Mouse (Mus musculus) liver, adult (tissue): Measurements from ENCODE around the gene Zmym1.

ENCODE experiments used
- GATA4 ChIP-seq: IDR thresholded peaks from 2 replicates; pipeline ENCODE4 v1.6.1; 2014; ENCODE audit warnings: mild to moderate bottlenecking, low read length; ENCODE audit not compliant: insufficient replicate concordance

The Zmym1 gene

DNA sequence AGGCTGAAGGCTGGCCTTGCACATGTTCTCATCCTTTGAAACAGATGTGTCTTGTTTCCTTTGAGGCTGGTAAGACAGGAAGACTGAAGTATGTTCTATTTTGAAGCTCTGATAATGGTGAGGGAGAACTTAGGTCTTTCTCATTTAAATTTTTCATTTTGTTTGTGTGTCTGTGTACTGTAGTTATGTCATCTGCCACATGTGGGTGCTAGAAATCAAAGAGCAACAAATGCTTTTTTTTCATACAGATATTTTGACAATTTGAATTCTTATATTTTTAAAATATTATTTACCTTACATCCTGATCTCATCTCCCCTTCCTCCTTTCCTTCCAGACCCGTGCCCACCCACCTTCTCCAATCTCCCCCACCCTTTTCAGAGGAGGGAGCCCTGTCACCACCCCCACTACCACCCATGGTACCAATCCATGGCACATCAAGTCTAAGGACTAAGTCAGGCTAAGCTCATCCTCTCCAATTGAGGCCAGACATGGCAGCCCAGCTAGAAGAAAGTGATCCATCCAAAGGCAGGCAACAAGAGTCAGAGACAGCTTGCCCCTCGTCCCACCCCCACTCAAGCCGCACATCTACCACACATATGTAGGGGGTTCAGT lies 21.0 kb downstream of the Zmym1 start:
- TF ChIP-seq GATA4, result no peak

DNA sequence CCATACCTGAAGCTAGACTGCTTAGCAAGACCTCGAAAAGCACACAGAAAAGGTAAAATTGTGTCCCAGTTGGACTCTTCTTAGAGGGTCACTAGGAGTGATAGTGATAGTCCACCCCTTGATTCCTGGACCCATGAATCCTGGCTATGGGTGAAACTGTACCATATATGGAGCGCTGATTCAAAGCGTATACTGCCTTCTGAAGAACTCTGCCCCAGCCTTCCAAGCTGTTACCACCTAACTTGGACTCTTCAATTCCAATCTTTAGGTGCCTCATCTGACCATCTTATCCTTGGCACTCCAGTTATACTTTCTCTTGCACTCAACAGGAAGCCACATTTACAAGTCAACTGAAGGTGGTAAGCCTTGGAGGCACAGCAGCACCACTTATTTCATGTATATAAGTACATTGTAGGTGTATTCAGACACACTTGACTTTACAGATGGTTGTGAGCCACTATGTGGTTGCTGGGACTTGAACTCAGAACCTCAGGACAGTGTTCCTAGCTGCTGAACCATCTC lies 22.1 kb downstream of the Zmym1 start:
- no peak for TF ChIP-seq GATA4

DNA sequence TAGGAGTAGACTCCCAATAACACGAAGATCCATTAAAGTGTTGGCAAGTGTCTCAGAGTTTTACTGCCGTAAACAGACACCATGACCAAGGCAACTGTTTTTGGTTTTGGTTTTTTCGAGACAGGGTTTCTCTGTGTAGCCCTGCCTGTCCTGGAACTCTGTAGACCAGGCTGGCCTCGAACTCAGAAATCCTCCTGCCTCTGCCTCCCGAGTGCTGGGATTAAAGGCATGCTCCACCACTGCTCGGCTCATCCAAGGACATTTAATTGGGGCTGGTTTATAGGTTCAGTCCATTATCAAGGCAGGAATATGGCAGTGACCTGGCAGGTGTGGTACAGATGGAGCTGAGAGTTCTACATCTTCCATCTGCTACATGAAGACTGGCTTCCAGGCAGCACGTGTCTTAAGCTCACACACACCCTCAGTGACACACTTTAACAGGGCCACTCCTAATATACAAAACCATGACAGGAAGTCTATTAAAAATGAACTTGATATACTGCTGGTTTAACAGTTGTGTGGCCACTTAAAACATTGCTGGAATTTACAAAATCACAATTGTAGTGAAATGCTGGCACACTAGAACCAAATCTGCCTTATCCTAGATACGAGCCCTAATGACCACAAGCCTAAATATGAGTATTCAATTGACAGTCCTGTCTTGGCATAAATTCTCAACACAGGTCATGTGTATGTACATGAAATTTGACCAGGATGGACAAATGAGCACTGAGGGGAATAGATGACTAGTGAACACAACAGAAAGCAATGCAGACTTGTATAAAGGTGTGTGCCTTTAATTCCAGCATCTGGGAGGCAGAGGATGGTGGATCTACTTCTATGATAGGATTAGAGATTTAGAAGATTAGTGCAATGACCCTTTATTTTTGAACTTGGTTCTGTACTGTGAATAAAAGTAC lies 22.8 kb downstream of the Zmym1 start:
- no peak for TF ChIP-seq GATA4

GRCm38 (mm10) chr4:127037158-127037557 lies 23.8 kb downstream of the Zmym1 start:
- no peak for TF ChIP-seq GATA4

- no peak for TF ChIP-seq GATA4
Measured at GRCm38 (mm10) chr4:127027228-127028190, 33.4 kb downstream of the Zmym1 start.

DNA sequence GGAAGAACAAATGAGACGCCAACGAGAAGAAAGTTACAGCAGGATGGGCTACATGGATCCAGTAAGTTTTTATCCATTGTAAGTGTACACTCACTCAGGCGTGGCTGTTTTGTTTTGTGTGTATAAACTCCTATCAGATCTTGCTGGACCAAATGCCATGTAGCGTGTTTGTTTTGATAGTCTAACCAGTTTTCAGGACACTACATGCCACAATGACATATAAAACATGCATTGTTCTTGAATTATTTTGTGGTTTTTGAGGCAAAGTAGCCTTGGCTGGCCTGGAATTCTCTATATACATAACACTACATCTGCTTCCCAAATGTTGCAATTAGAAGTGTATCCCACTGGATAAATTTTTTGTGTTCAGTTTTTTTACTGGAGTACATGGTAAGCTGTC lies 34.1 kb downstream of the Zmym1 start:
- no peak for TF ChIP-seq GATA4

GRCm38 (mm10) chr4:127024240-127024639 lies 36.7 kb downstream of the Zmym1 start:
- TF ChIP-seq GATA4, result no peak

DNA sequence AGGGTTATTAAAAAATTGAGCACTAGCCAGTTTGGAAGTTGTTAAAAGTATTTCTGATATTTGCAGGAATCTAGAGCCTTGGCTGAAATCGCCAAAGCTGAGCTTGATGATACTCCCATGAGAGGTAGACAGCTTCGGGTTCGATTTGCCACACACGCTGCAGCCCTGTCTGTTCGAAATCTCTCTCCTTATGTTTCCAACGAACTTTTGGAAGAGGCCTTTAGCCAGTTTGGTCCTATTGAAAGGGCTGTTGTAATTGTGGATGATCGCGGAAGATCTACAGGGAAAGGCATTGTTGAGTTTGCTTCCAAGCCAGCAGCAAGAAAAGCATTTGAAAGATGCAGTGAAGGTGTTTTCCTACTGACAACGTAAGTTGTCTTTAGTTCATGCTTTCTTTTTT lies 37.8 kb downstream of the Zmym1 start:
- TF ChIP-seq GATA4, result no peak

DNA sequence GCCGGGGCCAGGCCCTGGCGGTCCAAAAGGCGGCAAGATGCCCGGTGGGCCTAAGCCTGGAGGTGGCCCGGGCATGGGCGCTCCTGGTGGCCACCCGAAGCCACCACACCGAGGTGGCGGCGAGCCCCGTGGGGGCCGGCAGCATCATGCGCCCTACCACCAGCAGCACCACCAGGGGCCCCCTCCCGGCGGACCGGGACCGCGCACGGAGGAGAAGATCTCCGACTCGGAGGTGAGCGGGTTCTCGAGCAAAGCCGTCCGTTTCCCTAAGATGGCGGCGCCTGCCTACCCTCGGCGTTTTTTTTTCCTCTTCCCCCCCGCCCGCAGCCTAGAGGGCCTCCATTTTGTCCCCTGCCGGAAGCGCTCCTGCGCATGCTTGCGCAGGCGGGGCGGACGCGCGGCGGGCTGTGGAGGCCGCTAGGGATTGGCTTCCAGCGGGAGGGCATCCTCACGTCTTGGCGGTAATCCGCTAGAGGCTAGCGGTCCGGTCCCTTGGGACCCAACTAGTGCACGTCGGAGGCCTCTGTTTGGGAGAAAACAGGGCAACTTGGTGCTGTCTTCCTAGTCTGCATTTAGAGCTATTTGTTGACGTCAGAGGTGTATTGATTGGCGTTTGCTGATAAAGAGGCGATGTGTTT lies 38.8 kb downstream of the Zmym1 start:
- no peak for TF ChIP-seq GATA4

DNA sequence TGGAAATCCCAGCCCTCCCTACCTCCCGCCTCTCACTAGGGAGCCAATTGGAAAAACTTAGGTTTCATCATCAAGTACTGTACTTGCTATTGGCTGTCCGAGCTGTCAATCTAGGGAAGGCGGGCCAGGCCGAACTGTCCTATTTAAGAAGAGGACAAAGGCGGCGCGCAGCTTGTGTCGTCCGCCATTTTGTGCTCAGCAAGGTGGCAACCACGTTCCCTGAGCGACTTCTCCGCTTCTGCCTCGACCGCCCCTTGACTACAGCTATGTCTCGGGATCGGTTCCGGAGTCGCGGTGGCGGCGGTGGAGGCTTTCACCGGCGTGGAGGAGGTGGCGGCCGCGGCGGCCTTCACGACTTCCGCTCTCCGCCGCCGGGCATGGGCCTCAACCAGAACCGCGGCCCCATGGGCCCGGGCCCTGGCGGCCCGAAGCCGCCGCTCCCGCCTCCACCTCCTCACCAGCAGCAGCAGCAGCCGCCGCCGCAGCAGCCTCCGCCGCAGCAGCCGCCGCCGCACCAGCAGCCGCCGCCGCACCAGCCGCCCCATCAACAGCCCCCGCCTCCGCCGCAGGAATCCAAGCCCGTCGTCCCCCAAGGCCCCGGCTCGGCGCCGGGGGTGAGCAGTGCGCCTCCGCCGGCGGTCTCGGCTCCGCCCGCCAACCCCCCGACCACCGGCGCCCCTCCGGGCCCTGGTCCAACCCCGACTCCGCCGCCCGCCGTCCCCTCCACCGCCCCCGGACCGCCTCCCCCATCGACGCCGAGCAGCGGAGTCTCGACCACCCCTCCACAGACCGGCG lies 39.6 kb downstream of the Zmym1 start, which contains the start of gene Sfpq:
Gene Sfpq (plus strand): TSS at position 174 of the 795 bp plus-strand sequence.
- no peak for TF ChIP-seq GATA4

- TF ChIP-seq GATA4, result peak; percentile 82; the same call in 1 of the 2 replicates
Measured at GRCm38 (mm10) chr4:127020411-127021150, 40.4 kb downstream of the Zmym1 start.

DNA sequence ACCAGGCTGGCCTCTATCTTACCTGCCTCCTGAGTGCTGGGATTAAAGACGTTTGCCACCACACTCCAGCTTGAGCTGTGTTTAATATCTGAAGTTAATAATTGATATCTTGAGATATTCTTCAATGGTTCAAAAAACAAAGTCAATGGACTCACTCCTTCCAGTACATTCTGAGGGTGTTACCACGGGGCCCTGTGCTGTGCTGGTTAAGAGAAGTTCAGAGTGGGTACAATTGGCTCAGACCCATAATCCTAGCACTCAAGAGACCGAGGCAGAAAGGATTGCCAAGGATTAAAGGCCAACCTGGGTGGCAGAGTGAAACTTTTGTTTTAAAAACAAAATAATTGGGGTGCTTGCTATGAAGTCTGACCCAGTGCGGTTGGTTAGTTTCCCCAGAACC lies 44.6 kb downstream of the Zmym1 start:
- TF ChIP-seq GATA4, result no peak
